Mouse (Mus musculus): Measurements from ENCODE around the gene Gpr132. TPM values are rescaled to one million over a fixed set of nuclear protein-coding genes. Genes with fewer than 3 reads are reported as not detected.

The Gpr132 gene
- polyA plus RNA-seq, 1 experiment, result 256 TPM

DNA sequence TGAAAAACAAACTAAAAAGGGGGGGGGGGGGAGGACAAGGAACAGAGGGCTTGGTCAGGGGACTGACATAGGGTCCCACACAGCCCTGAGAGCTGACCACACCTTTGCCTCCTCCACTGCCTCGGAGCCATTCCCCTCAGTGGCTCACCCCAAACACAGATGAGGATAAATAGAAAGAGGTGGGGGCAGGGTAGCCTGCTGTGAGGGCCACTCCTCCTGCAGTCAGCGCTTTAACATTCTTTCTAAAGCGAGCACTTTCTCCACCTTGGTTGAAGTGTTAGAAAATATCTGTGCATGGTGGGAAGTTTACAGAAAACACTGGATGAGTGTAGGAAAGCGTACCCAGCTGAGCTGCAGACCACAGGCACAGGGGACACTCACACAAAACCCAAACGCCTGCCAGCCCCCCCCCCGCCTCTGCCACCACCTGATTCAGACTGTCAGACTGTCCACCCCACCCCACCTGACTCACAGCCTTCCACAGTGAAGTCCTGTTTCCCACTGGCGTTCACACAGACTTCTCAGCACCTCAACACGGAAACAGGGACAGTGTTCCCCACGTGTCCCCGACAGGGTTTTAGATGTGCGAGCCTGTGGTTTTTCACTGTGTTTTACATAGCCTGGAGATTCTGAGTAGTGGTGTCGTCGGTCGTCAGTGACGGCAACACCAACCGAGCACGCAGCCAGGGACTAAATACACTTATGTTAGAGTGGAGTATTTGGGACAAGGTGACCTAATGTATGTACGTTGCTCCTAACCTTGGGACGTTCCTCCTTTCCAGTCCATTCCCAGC is 57.7 kb downstream of the Gpr132 start:
- peaks cover 12% of the 10 kb centered on the region for H3K4me1 ChIP-seq (replicated peaks; ENCODE audit: control insufficient read depth, insufficient read depth, low read length)
- 80% methylated on average over 19 of the region's 19 CpGs for WGBS
- no peak overlapping the region for H3K27ac ChIP-seq (ENCODE audit: control insufficient read depth, insufficient read depth, low read length)

GRCm38 (mm10) chr12:112809641-112810040 is 58.4 kb downstream of the Gpr132 start:
- DNase-seq, result no peak
- Histone ChIP-seq H3K36me3 (ENCODE audit: control insufficient read depth, insufficient read depth, low read length) (no peaks in the 10 kb centered on the region), H3K27ac (ENCODE audit: control insufficient read depth, insufficient read depth, low read length) (no peak overlapping the region), H3K27me3 (ENCODE audit: control insufficient read depth, insufficient read depth, low read length) (peaks cover 4% of the 10 kb centered on the region; the same call in 1 of the 2 replicates), H3K4me3 (ENCODE audit: control insufficient read depth, insufficient read depth, low read length) (peak overlapping the region; percentile 55), H3K4me1 (replicated peaks; ENCODE audit: control insufficient read depth, insufficient read depth, low read length) (peaks cover 12% of the 10 kb centered on the region)
- TF ChIP-seq POLR2A (IDR thresholded peaks at IDR 0.05; ENCODE audit: control insufficient read depth, extremely low read depth, insufficient read depth, low read length, poor library complexity), result no peak
- TF ChIP-seq CTCF (IDR thresholded peaks at IDR 0.05; ENCODE audit: borderline replicate concordance, control insufficient read depth, extremely low read depth, insufficient read depth, low read length, poor library complexity), result no peak
- WGBS, result 20% methylated on average over 8 of the region's 8 CpGs

More for the DNA sequence above, 57.7 kb downstream of the Gpr132 start:
- TF ChIP-seq POLR2A (IDR thresholded peaks at IDR 0.05; ENCODE audit: control insufficient read depth, extremely low read depth, insufficient read depth, low read length, poor library complexity), result no peak
- TF ChIP-seq CTCF (IDR thresholded peaks at IDR 0.05; ENCODE audit: borderline replicate concordance, control insufficient read depth, extremely low read depth, insufficient read depth, low read length, poor library complexity), result no peak
- H3K4me3 ChIP-seq (ENCODE audit: control insufficient read depth, insufficient read depth, low read length), result no peak overlapping the region
- H3K27me3 ChIP-seq (ENCODE audit: control insufficient read depth, insufficient read depth, low read length), result peaks cover 4% of the 10 kb centered on the region; the same call in 1 of the 2 replicates
- no peaks in the 10 kb centered on the region for H3K36me3 ChIP-seq (ENCODE audit: control insufficient read depth, insufficient read depth, low read length)
- DNase-seq, result no peak

GRCm38 (mm10) chr12:112808587-112809364 is 59.3 kb downstream of the Gpr132 start, which contains the start of gene Clba1:
TSS of gene Clba1 (plus strand) at chr12:112808937.
- H3K27ac ChIP-seq (ENCODE audit: control insufficient read depth, insufficient read depth, low read length), result no peak within 1 kb of the TSS
- peak; percentile 89 for DNase-seq
- TF ChIP-seq POLR2A (IDR thresholded peaks at IDR 0.05; ENCODE audit: control insufficient read depth, extremely low read depth, insufficient read depth, low read length, poor library complexity), result 0 out of 2 replicates have a peak, but pooled peaks have one; percentile 44
- TF ChIP-seq CTCF (IDR thresholded peaks at IDR 0.05; ENCODE audit: borderline replicate concordance, control insufficient read depth, extremely low read depth, insufficient read depth, low read length, poor library complexity), result peak; percentile 73; the same call in 1 of the 2 replicates
- H3K4me3 ChIP-seq (ENCODE audit: control insufficient read depth, insufficient read depth, low read length), result peak within 1 kb of the TSS; percentile 55
- peaks cover 4% of the 10 kb centered on the region; the same call in 1 of the 2 replicates for H3K27me3 ChIP-seq (ENCODE audit: control insufficient read depth, insufficient read depth, low read length)
- H3K36me3 ChIP-seq (ENCODE audit: control insufficient read depth, insufficient read depth, low read length), result no peaks in the 10 kb centered on the region
- peaks cover 12% of the 10 kb centered on the region for H3K4me1 ChIP-seq (replicated peaks; ENCODE audit: control insufficient read depth, insufficient read depth, low read length)
- 3% methylated on average over 64 of the region's 64 CpGs for WGBS

DNA sequence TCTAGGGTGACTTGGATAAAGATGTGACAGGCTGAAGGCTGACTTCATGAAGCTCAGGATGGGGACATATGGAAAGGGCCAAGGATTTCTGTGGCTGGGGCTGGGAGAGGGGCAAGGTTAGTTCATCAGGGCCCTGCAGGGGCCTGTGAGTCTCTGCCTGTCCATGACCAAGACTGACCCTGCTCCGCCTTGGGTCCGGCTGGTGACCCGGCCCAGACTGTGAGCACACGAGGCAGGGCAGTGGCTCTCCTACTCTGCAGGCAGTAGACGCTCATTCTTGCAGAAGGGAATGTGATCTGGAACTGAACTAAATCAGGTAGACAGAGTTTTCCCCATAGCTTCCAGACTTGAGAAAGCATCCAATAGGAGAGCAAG is 59.8 kb downstream of the Gpr132 start:
- H3K27ac ChIP-seq (ENCODE audit: control insufficient read depth, insufficient read depth, low read length), result no peak overlapping the region
- H3K4me3 ChIP-seq (ENCODE audit: control insufficient read depth, insufficient read depth, low read length), result no peak overlapping the region
- peaks cover 4% of the 10 kb centered on the region; the same call in 1 of the 2 replicates for H3K27me3 ChIP-seq (ENCODE audit: control insufficient read depth, insufficient read depth, low read length)
- DNase-seq, result no peak
- 93% methylated on average over 5 of the region's 5 CpGs for WGBS
- TF ChIP-seq POLR2A (IDR thresholded peaks at IDR 0.05; ENCODE audit: control insufficient read depth, extremely low read depth, insufficient read depth, low read length, poor library complexity) (no peak), CTCF (IDR thresholded peaks at IDR 0.05; ENCODE audit: borderline replicate concordance, control insufficient read depth, extremely low read depth, insufficient read depth, low read length, poor library complexity) (no peak)
- no peaks in the 10 kb centered on the region for H3K36me3 ChIP-seq (ENCODE audit: control insufficient read depth, insufficient read depth, low read length)
- H3K4me1 ChIP-seq (replicated peaks; ENCODE audit: control insufficient read depth, insufficient read depth, low read length), result peaks cover 12% of the 10 kb centered on the region

GRCm38 (mm10) chr12:112807796-112808195 is 60.2 kb downstream of the Gpr132 start:
- no peak overlapping the region for H3K27ac ChIP-seq (ENCODE audit: control insufficient read depth, insufficient read depth, low read length)
- H3K36me3 ChIP-seq (ENCODE audit: control insufficient read depth, insufficient read depth, low read length), result no peaks in the 10 kb centered on the region
- no peak for DNase-seq
- H3K4me3 ChIP-seq (ENCODE audit: control insufficient read depth, insufficient read depth, low read length), result no peak overlapping the region
- 94% methylated on average over 4 of the region's 4 CpGs for WGBS
- TF ChIP-seq POLR2A (IDR thresholded peaks at IDR 0.05; ENCODE audit: control insufficient read depth, extremely low read depth, insufficient read depth, low read length, poor library complexity) (no peak), CTCF (IDR thresholded peaks at IDR 0.05; ENCODE audit: borderline replicate concordance, control insufficient read depth, extremely low read depth, insufficient read depth, low read length, poor library complexity) (no peak)
- peaks cover 12% of the 10 kb centered on the region for H3K4me1 ChIP-seq (replicated peaks; ENCODE audit: control insufficient read depth, insufficient read depth, low read length)
- H3K27me3 ChIP-seq (ENCODE audit: control insufficient read depth, insufficient read depth, low read length), result peaks cover 4% of the 10 kb centered on the region; the same call in 1 of the 2 replicates

- TF ChIP-seq CTCF (IDR thresholded peaks at IDR 0.05; ENCODE audit: borderline replicate concordance, control insufficient read depth, extremely low read depth, insufficient read depth, low read length, poor library complexity) (no peak), POLR2A (IDR thresholded peaks at IDR 0.05; ENCODE audit: control insufficient read depth, extremely low read depth, insufficient read depth, low read length, poor library complexity) (no peak)
- Histone ChIP-seq H3K27ac (ENCODE audit: control insufficient read depth, insufficient read depth, low read length) (no peak overlapping the region), H3K4me3 (ENCODE audit: control insufficient read depth, insufficient read depth, low read length) (no peak overlapping the region), H3K36me3 (ENCODE audit: control insufficient read depth, insufficient read depth, low read length) (no peaks in the 10 kb centered on the region), H3K27me3 (ENCODE audit: control insufficient read depth, insufficient read depth, low read length) (peaks cover 14% of the 10 kb centered on the region), H3K4me1 (replicated peaks; ENCODE audit: control insufficient read depth, insufficient read depth, low read length) (peaks cover 18% of the 10 kb centered on the region)
- DNase-seq, result no peak
- 33% methylated on average over 6 of the region's 6 CpGs for WGBS
Observed at GRCm38 (mm10) chr12:112806044-112806443, 62.0 kb downstream of the Gpr132 start.

All from thymus, adult 2 months (tissue).